Mouse (Mus musculus) forebrain, postnatal 0 days (tissue): ENCODE measurements around the gene Shkbp1. TPM values are rescaled to one million over a fixed set of nuclear protein-coding genes. Genes with fewer than 3 reads are reported as not detected.

Experiments
- ATAC-seq: fragments of 200-750 bp; cut with Nextera tagmentation; 2 replicates; pipeline ENCODE4 v1.8.0; 2017; ENCODE audit warnings: mild to moderate bottlenecking, moderate library complexity
- DNase-seq: peaks from one replicate; pipeline ENCODE4 v3.0.0-alpha.2; 2015
- H3K27ac ChIP-seq: fragments of 300-500 bp; sonication (generic); 2 replicates; pipeline ENCODE4 v1.5.1; 2014; ENCODE audit warnings: low read depth, mild to moderate bottlenecking, antibody characterized with exemption, low read length, moderate library complexity, mixed read lengths
- H3K27me3 ChIP-seq: fragments of 300-500 bp; sonication (generic); 2 replicates; pipeline ENCODE4 v1.6.1; 2014; ENCODE audit warnings: mild to moderate bottlenecking, low read length, mixed read lengths; ENCODE audit not compliant: insufficient read depth
- H3K36me3 ChIP-seq: fragments of 300-500 bp; sonication (generic); 2 replicates; pipeline ENCODE4 v1.6.1; 2014; ENCODE audit warnings: mild to moderate bottlenecking, moderate library complexity; ENCODE audit not compliant: insufficient read depth
- H3K4me1 ChIP-seq: fragments of 300-500 bp; sonication (generic); 2 replicates; pipeline ENCODE4 v1.6.1; 2014; ENCODE audit warnings: antibody characterized with exemption; ENCODE audit not compliant: insufficient read depth
- H3K4me2 ChIP-seq: fragments of 300-500 bp; sonication (generic); 2 replicates; pipeline ENCODE4 v1.6.1; 2014; ENCODE audit warnings: low read depth, mild to moderate bottlenecking, moderate library complexity
- H3K4me3 ChIP-seq: fragments of 300-500 bp; sonication (generic); 2 replicates; pipeline ENCODE4 v1.5.1; 2014; ENCODE audit warnings: low read depth, low read length, mixed read lengths
- H3K9ac ChIP-seq: fragments of 300-500 bp; sonication (generic); 2 replicates; pipeline ENCODE4 v1.6.1; 2014; ENCODE audit warnings: mild to moderate bottlenecking
- H3K9me3 ChIP-seq: fragments of 300-500 bp; sonication (generic); 2 replicates; pipeline ENCODE4 v1.6.1; 2016; ENCODE audit warnings: low read length
- CTCF ChIP-seq: sonication (generic); IDR thresholded peaks from 2 replicates; pipeline ENCODE4 v1.5.1; 2016; ENCODE audit warnings: antibody characterized with exemption, control low read depth, low read depth
- WGBS: fragments of 180-500 bp; shearing (Covaris S2); extraction: QIAGEN DNeasy Blood & Tissue Kit; methylation state at CpG from one replicate; pipeline ENCODE4 v1.1.7; 2014; 5-methylcytosine and 5-hydroxymethylcytosine counted together
- polyA plus RNA-seq: library from polyadenylated mRNA; unstranded; fragments of >200 nt; fragmentation: Nextera tagmentation; extraction: Ambion mirVana; gene quantifications from 2 replicates; pipeline ENCODE4 v1.2.1, GENCODE M21; 2015
- total RNA-seq: library from RNA; depleted of rRNA; stranded (reverse); fragments of >200 nt; gene quantifications from 2 replicates; pipeline ENCODE4 v1.2.3, GENCODE M21; 2014; rRNA removed

The Shkbp1 gene
- 30.2 and 35.6 TPM in 2 replicates for total RNA-seq
- polyA plus RNA-seq: 31.8 and 33.1 TPM in 2 replicates

DNA sequence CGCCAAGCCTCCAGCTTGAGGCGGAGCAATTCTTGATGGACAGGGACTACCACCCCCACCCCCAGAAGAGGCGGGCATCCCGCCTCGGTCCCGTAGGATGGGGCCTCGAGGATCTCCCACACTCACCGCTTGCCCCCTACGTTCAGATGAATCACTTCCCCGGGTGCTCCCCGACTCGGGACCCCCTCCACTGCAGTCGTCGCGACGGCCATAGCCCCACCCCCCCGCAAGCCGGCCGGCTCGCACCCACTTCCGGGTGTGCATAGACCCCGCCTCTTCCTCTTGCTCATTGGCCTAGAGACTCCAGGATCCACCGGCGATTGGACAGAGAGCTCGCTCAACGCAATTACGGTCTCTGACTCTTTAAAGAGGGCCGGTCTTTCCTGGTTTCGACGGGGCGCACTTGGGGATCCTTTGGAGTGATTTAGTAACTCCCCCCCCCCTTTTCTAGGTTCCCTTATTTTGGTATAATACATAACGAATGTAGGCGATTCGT, at the start of gene Shkbp1:
Gene Shkbp1, minus strand, starts transcription at position 275 of the 496 bp plus-strand sequence.
- DNase-seq: peak; percentile 94
- Histone ChIP-seq H3K4me2 (peak within 1 kb of the TSS; percentile 69), H3K27me3 (peaks cover 8% of the 10 kb centered on the region), H3K4me3 (peak within 1 kb of the TSS; percentile 77), H3K27ac (peak within 1 kb of the TSS; percentile 70), H3K9me3 (no peaks in the 10 kb centered on the region), H3K4me1 (0 out of 2 replicates have a peak, but pooled peaks cover 7% of the 10 kb centered on the region), H3K9ac (peak within 1 kb of the TSS; percentile 58), H3K36me3 (peaks cover 17% of the 10 kb centered on the region)
- WGBS: 3% methylated on average over 33 of the region's 34 CpGs
- TF ChIP-seq CTCF: no peak
- ATAC-seq: peak; percentile 97

GRCm38 (mm10) chr7:27404203-27404942, 48.6 kb upstream of the Shkbp1 start:
- Histone ChIP-seq H3K27me3 (peaks cover 64% of the 10 kb centered on the region), H3K4me2 (no peak overlapping the region), H3K9ac (no peak overlapping the region), H3K4me3 (0 out of 2 replicates have a peak overlapping the region, but pooled peaks have one; percentile 3), H3K9me3 (no peaks in the 10 kb centered on the region), H3K36me3 (peaks cover 23% of the 10 kb centered on the region), H3K4me1 (no peaks in the 10 kb centered on the region), H3K27ac (no peak overlapping the region)
- TF ChIP-seq CTCF: 0 out of 2 replicates have a peak, but pooled peaks have one; percentile 5
- DNase-seq (no peak), ATAC-seq (0 out of 2 replicates have a peak, but pooled peaks have one; percentile 12)
- WGBS: 12% methylated on average over 78 of the region's 81 CpGs

DNA sequence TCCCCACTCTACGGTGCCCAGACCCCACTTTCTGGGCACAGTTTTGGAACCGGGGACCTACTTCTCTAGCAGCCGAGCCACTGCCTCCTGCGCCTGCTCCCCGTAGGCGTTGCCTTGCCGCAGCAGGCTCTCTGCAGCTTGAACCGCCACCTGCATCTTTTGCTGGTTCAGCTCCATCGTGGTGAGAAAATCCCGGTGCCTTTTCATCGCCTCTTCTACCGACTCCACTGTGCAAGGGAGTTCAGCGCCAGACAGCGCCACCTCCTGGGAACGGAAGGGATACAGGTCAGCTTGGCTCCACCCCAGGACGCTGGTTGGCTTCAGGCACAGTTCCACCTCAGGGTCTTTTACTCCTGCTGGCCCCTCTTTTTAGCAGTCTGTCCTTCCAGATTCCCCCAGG, 46.9 kb upstream of the Shkbp1 start:
- Histone ChIP-seq H3K4me1 (no peaks in the 10 kb centered on the region), H3K27me3 (peaks cover 52% of the 10 kb centered on the region), H3K9ac (no peak overlapping the region), H3K36me3 (peaks cover 20% of the 10 kb centered on the region), H3K27ac (no peak overlapping the region), H3K9me3 (no peaks in the 10 kb centered on the region), H3K4me2 (no peak overlapping the region), H3K4me3 (no peak overlapping the region)
- peak; percentile 77 for TF ChIP-seq CTCF
- 9% methylated on average over 16 of the region's 16 CpGs for WGBS
- DNase-seq (peak; percentile 75), ATAC-seq (peak; percentile 62)

- Histone ChIP-seq H3K36me3 (peaks cover 11% of the 10 kb centered on the region; the same call in 1 of the 2 replicates), H3K9ac (no peak overlapping the region), H3K27me3 (peaks cover 46% of the 10 kb centered on the region), H3K4me1 (no peaks in the 10 kb centered on the region), H3K4me3 (no peak overlapping the region), H3K9me3 (no peaks in the 10 kb centered on the region), H3K4me2 (no peak overlapping the region), H3K27ac (no peak overlapping the region)
- DNase-seq (no peak), ATAC-seq (no peak)
- TF ChIP-seq CTCF: no peak
- 82% methylated on average over 7 of the region's 7 CpGs for WGBS
These were observed 44.7 kb upstream of the Shkbp1 start for GRCm38 (mm10) chr7:27400545-27400944.

GRCm38 (mm10) chr7:27397048-27397949, 41.5 kb upstream of the Shkbp1 start:
- ATAC-seq (peak; percentile 85), DNase-seq (peak; percentile 80)
- Histone ChIP-seq H3K9me3 (no peaks in the 10 kb centered on the region), H3K27me3 (peaks cover 33% of the 10 kb centered on the region), H3K36me3 (peaks cover 11% of the 10 kb centered on the region; the same call in 1 of the 2 replicates), H3K4me1 (no peaks in the 10 kb centered on the region), H3K9ac (no peak overlapping the region), H3K4me2 (peak overlapping the region; percentile 73; the same call in 1 of the 2 replicates), H3K4me3 (peak overlapping the region; percentile 61), H3K27ac (no peak overlapping the region)
- peak; percentile 84 for TF ChIP-seq CTCF
- 22% methylated on average over 26 of the region's 26 CpGs for WGBS

- DNase-seq (peak; percentile 69), ATAC-seq (peak; percentile 28)
- peaks cover 13% of the 10 kb centered on the region for H3K36me3 ChIP-seq
- 4% methylated on average over 27 of the region's 68 CpGs for WGBS
- peak overlapping the region; percentile 61 for H3K4me3 ChIP-seq
- no peaks in the 10 kb centered on the region for H3K4me1 ChIP-seq
- H3K9ac ChIP-seq: peak overlapping the region; percentile 65
- H3K4me2 ChIP-seq: peak overlapping the region; percentile 73
- TF ChIP-seq CTCF: peak; percentile 26; the same call in 1 of the 2 replicates
- no peaks in the 10 kb centered on the region for H3K9me3 ChIP-seq
- H3K27me3 ChIP-seq: peaks cover 38% of the 10 kb centered on the region
- no peak overlapping the region for H3K27ac ChIP-seq
These were observed 40.6 kb upstream of the Shkbp1 start for GRCm38 (mm10) chr7:27396184-27397047.
